Mouse (Mus musculus) embryo, embryonic 10.5 days (tissue): ENCODE measurements around the gene Tas2r119.

Experiments used
- DNase-seq: peaks from one replicate; pipeline ENCODE4 v3.0.0-alpha.2; 2015; ENCODE audit warnings: low spot score

Tas2r119 gene

GRCm38 (mm10) chr15:32225394-32225793 lies 48.3 kb downstream of the Tas2r119 start:
- no peak for DNase-seq

GRCm38 (mm10) chr15:32226381-32226780 lies 49.3 kb downstream of the Tas2r119 start:
- DNase-seq: no peak

- no peak for DNase-seq
These were observed 49.9 kb downstream of the Tas2r119 start for GRCm38 (mm10) chr15:32226888-32227395.
